Mouse (Mus musculus) ES-Bruce4 (cell line): ENCODE measurements at regions not wholly inside any gene's neighbourhood (a gene's known extent, or its start where the extent isn't known, plus 50 kb on each side); places are given as distances from the start of the nearest gene placed in this dataset.

Source experiments
- H3K27ac ChIP-seq: 2 replicates; pipeline ENCODE4 v1.5.1; 2012; ENCODE audit warnings: low read length, inconsistent platforms; ENCODE audit not compliant: insufficient read depth
- H3K27me3 ChIP-seq: 2 replicates; pipeline ENCODE4 v1.6.1; 2012; ENCODE audit warnings: mild to moderate bottlenecking, low read length, inconsistent platforms; ENCODE audit not compliant: control insufficient read depth, poor library complexity, insufficient read depth, severe bottlenecking
- H3K36me3 ChIP-seq: 2 replicates; pipeline ENCODE4 v1.6.1; 2012; ENCODE audit warnings: inconsistent platforms, mild to moderate bottlenecking, low read length, moderate library complexity; ENCODE audit not compliant: control insufficient read depth, poor library complexity, insufficient read depth, severe bottlenecking
- H3K4me1 ChIP-seq: one replicate; pipeline ENCODE4 v1.8.1; 2011; ENCODE audit warnings: low read length; ENCODE audit not compliant: control insufficient read depth, insufficient read depth
- H3K4me3 ChIP-seq: 2 replicates; pipeline ENCODE4 v1.5.1; 2011; ENCODE audit warnings: low read depth, mild to moderate bottlenecking, low read length
- H3K9ac ChIP-seq: 2 replicates; pipeline ENCODE4 v1.6.1; 2012; ENCODE audit warnings: low read depth, mild to moderate bottlenecking, inconsistent platforms; ENCODE audit not compliant: poor library complexity, severe bottlenecking
- H3K9me3 ChIP-seq: replicated peaks from 2 replicates; pipeline ENCODE4 v1.6.1; 2012; ENCODE audit warnings: mild to moderate bottlenecking, low read length, inconsistent platforms; ENCODE audit not compliant: control insufficient read depth, poor library complexity, insufficient read depth, severe bottlenecking
- CTCF ChIP-seq: IDR thresholded peaks from one replicate; pipeline ENCODE4 v1.8.1; 2011; ENCODE audit warnings: low read depth, low read length
- EP300 ChIP-seq: IDR thresholded peaks from 2 replicates; pipeline ENCODE4 v1.6.1; 2011; ENCODE audit warnings: low read depth, low read length; ENCODE audit not compliant: insufficient read depth
- POLR2A ChIP-seq: IDR thresholded peaks from one replicate; pipeline ENCODE4 v1.8.1; 2011; ENCODE audit warnings: low read length; ENCODE audit not compliant: insufficient read depth

GRCm38 (mm10) chr14:48751751-48752578 lies 78.3 kb upstream of the Otx2 start:
- Histone ChIP-seq H3K36me3 (no peaks in the 10 kb centered on the region), H3K4me1 (peaks cover 9% of the 10 kb centered on the region), H3K27ac (no peak overlapping the region), H3K4me3 (no peak overlapping the region), H3K9me3 (no peaks in the 10 kb centered on the region), H3K9ac (no peak overlapping the region), H3K27me3 (no peaks in the 10 kb centered on the region; the same call in 1 of the 2 replicates)
- TF ChIP-seq CTCF: no peak
- no peak for TF ChIP-seq EP300
- no peak for TF ChIP-seq POLR2A

GRCm38 (mm10) chr14:48750994-48751393 lies 77.4 kb upstream of the Otx2 start:
- Histone ChIP-seq H3K27me3 (no peaks in the 10 kb centered on the region), H3K9ac (no peak overlapping the region), H3K4me3 (no peak overlapping the region), H3K9me3 (no peaks in the 10 kb centered on the region), H3K36me3 (no peaks in the 10 kb centered on the region), H3K4me1 (peaks cover 9% of the 10 kb centered on the region), H3K27ac (no peak overlapping the region)
- no peak for TF ChIP-seq EP300
- TF ChIP-seq CTCF: no peak
- no peak for TF ChIP-seq POLR2A

GRCm38 (mm10) chr14:48748976-48749375 lies 75.4 kb upstream of the Otx2 start:
- no peak overlapping the region for H3K4me3 ChIP-seq
- no peak for TF ChIP-seq POLR2A
- TF ChIP-seq CTCF: no peak
- no peak for TF ChIP-seq EP300
- no peak overlapping the region for H3K27ac ChIP-seq
- no peak overlapping the region for H3K9ac ChIP-seq
- no peaks in the 10 kb centered on the region for H3K9me3 ChIP-seq
- H3K27me3 ChIP-seq: no peaks in the 10 kb centered on the region
- H3K4me1 ChIP-seq: peaks cover 9% of the 10 kb centered on the region
- H3K36me3 ChIP-seq: no peaks in the 10 kb centered on the region

- Histone ChIP-seq H3K27me3 (no peaks in the 10 kb centered on the region), H3K9me3 (no peaks in the 10 kb centered on the region), H3K27ac (no peak overlapping the region), H3K36me3 (no peaks in the 10 kb centered on the region), H3K4me1 (peaks cover 4% of the 10 kb centered on the region), H3K4me3 (no peak overlapping the region), H3K9ac (no peak overlapping the region)
- TF ChIP-seq CTCF (no peak), POLR2A (no peak), EP300 (no peak)
Measured at GRCm38 (mm10) chr14:48747936-48748335, 74.3 kb upstream of the Otx2 start.

GRCm38 (mm10) chr14:48740942-48741602 lies 67.5 kb upstream of the Otx2 start:
- Histone ChIP-seq H3K27ac (no peak overlapping the region), H3K9ac (no peak overlapping the region), H3K27me3 (no peaks in the 10 kb centered on the region), H3K9me3 (no peaks in the 10 kb centered on the region), H3K36me3 (no peaks in the 10 kb centered on the region), H3K4me1 (no peaks in the 10 kb centered on the region), H3K4me3 (no peak overlapping the region)
- TF ChIP-seq CTCF: no peak
- TF ChIP-seq EP300: no peak
- no peak for TF ChIP-seq POLR2A

GRCm38 (mm10) chr14:48739121-48739520 lies 65.5 kb upstream of the Otx2 start:
- H3K27ac ChIP-seq: no peak overlapping the region
- H3K36me3 ChIP-seq: no peaks in the 10 kb centered on the region
- TF ChIP-seq EP300: no peak
- TF ChIP-seq CTCF: no peak
- no peak overlapping the region for H3K4me3 ChIP-seq
- no peaks in the 10 kb centered on the region for H3K4me1 ChIP-seq
- no peaks in the 10 kb centered on the region for H3K27me3 ChIP-seq
- no peak overlapping the region for H3K9ac ChIP-seq
- no peaks in the 10 kb centered on the region for H3K9me3 ChIP-seq
